Mouse (Mus musculus) ovary, postnatal 10 days (tissue): Measurements from ENCODE around the gene Hp.

Experiments
- DNase-seq: peaks from one replicate; pipeline ENCODE4 v3.0.0; 2022; ENCODE audit warnings: low spot score

The Hp gene

GRCm38 (mm10) chr8:109578900-109579301 lies at the start of gene Hp:
Hp (minus strand) TSS chr8:109579172.
- DNase-seq: no peak

GRCm38 (mm10) chr8:109628638-109629037 lies 49.7 kb upstream of the Hp start:
- DNase-seq: no peak

GRCm38 (mm10) chr8:109615569-109615968 lies 36.6 kb upstream of the Hp start:
- DNase-seq: no peak

- no peak for DNase-seq
These were observed 35.6 kb upstream of the Hp start, which contains the start of gene Pkd1l3 for GRCm38 (mm10) chr8:109614243-109615210. Pkd1l3 (plus strand) TSS chr8:109614517.

GRCm38 (mm10) chr8:109609153-109609502 lies 30.2 kb upstream of the Hp start:
- no peak for DNase-seq

- DNase-seq: peak; percentile 87
These were observed 29.5 kb upstream of the Hp start, which contains the start of gene Dhodh for GRCm38 (mm10) chr8:109608271-109609152. Dhodh (minus strand) TSS chr8:109608673.

- no peak for DNase-seq
These were observed 28.7 kb upstream of the Hp start for GRCm38 (mm10) chr8:109607650-109608049.

GRCm38 (mm10) chr8:109606725-109607124 lies 27.8 kb upstream of the Hp start:
- DNase-seq: no peak

- no peak for DNase-seq
These were observed 16.9 kb upstream of the Hp start for GRCm38 (mm10) chr8:109595854-109596253.

GRCm38 (mm10) chr8:109593117-109593788 lies 14.3 kb upstream of the Hp start:
- no peak for DNase-seq

GRCm38 (mm10) chr8:109592164-109592563 lies 13.2 kb upstream of the Hp start:
- DNase-seq: no peak

- DNase-seq: no peak
These were observed 12.4 kb upstream of the Hp start for GRCm38 (mm10) chr8:109591367-109591766.

- no peak for DNase-seq
These were observed 11.9 kb upstream of the Hp start for GRCm38 (mm10) chr8:109590901-109591300.

- no peak for DNase-seq
These were observed 8.1 kb upstream of the Hp start for GRCm38 (mm10) chr8:109586972-109587504.

GRCm38 (mm10) chr8:109585652-109586051 lies 6.7 kb upstream of the Hp start:
- no peak for DNase-seq

GRCm38 (mm10) chr8:109584830-109585229 lies 5.9 kb upstream of the Hp start:
- DNase-seq: no peak

- DNase-seq: no peak
These were observed 5.3 kb upstream of the Hp start for GRCm38 (mm10) chr8:109584293-109584692.

- DNase-seq: no peak
These were observed 2.7 kb downstream of the Hp start for GRCm38 (mm10) chr8:109576311-109576710.

GRCm38 (mm10) chr8:109571139-109571538 lies 7.8 kb downstream of the Hp start:
- DNase-seq: no peak

GRCm38 (mm10) chr8:109565498-109566333 lies 13.3 kb downstream of the Hp start, which contains the start of the genes Dhx38 and Txnl4b:
Dhx38 (minus strand) TSS chr8:109565861.
Txnl4b (plus strand) TSS chr8:109565892.
- peak; percentile 93 for DNase-seq

GRCm38 (mm10) chr8:109564766-109565165 lies 14.2 kb downstream of the Hp start:
- no peak for DNase-seq
